Mouse (Mus musculus) neutrophil, adult 5-6 weeks (primary cell): ENCODE data around the gene Klk1b27. TPM values are rescaled to one million over a fixed set of nuclear protein-coding genes. Genes with fewer than 3 reads are reported as not detected.
"Not testable (repeated sequence)": the region's sequence is repeated elsewhere in the genome, so short reads cannot be mapped to it uniquely, and the experiment has no call there.

ENCODE experiments used
- ATAC-seq: fragments of 151-379, 151-347 bp; 2 replicates; pipeline ENCODE4 v1.8.0; 2017; ENCODE audit warnings: mild to moderate bottlenecking, moderate TSS enrichment; ENCODE audit not compliant: insufficient number of reproducible peaks, poor library complexity, low FRiP score, severe bottlenecking; ENCODE audit errors: extremely low read depth
- total RNA-seq: library from RNA; stranded (forward); fragments of 200-1000 nt; gene quantifications from 2 replicates; pipeline ENCODE4 v1.2.3, GENCODE M21; 2017

The Klk1b27 gene
- not detected in 2 replicates for total RNA-seq

GRCm38 (mm10) chr7:44051990-44052389 is at the start of gene Klk1b27:
Gene Klk1b27, plus strand, starts transcription at chr7:44052290.
- not testable (repeated sequence) for ATAC-seq

- ATAC-seq, result no peak
Measured at GRCm38 (mm10) chr7:44004847-44005246, 47.2 kb upstream of the Klk1b27 start.

- ATAC-seq, result not testable (repeated sequence)
Measured at GRCm38 (mm10) chr7:44011868-44012267, 40.2 kb upstream of the Klk1b27 start, which contains the start of gene Klk1b26. Gene Klk1b26, plus strand, starts transcription at chr7:44012168.

GRCm38 (mm10) chr7:44014666-44015065 is 37.4 kb upstream of the Klk1b27 start:
- not testable (repeated sequence) for ATAC-seq

- ATAC-seq, result no peak
Measured at GRCm38 (mm10) chr7:44015071-44015470, 37.0 kb upstream of the Klk1b27 start.

DNA sequence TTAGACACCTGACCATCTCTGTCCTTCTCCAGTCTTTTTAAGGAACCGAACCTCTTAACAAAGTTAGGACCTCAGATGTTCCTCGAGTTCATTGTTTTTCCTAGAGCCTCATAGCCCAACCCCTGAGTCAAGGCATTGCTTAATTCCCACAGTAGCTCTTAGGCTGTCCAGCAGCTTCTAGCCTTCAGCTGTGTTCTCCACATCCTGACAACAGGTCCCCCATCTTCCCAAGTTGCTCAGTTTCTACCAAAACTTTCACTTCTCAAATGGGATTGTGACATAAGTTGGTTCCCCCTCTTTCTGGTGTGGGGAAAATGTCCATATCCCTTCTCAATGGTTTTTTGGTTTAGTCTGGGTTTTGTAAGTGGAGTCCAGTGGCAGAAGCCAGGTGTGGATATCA is 20.0 kb downstream of the Klk1b27 start:
- ATAC-seq, result no peak

GRCm38 (mm10) chr7:44077703-44078102 is 25.6 kb downstream of the Klk1b27 start:
- no peak for ATAC-seq

DNA sequence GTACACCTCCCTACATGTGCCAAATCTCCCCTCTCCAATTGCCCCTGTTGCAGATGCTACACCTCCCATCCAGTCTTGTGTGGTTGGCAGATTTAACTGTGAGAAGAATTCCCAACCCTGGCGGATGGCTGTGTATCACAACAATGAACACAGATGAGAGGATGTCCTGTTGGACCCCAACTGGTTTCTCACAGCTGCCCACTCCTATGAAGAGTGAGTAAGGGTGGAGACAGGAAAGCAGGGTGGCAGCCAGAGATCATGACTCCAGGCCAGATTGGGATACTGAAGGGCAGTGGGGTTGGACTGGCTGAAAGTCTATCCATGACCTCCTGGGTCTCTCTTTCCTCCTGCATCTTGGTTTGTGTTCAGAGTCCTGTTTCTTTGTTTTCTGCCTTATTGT is 44.0 kb downstream of the Klk1b27 start:
- no peak for ATAC-seq

GRCm38 (mm10) chr7:44102028-44102427 is 49.9 kb downstream of the Klk1b27 start, which contains the start of gene Klk1b21:
Gene Klk1b21, plus strand, starts transcription at chr7:44102328.
- not testable (repeated sequence) for ATAC-seq

Other genes with a start within 250 kb of the Klk1b27 start
- gene Klk7, start 241.0 kb upstream of the Klk1b27 start, total RNA-seq, result not detected in 2 replicates
- not detected in 2 replicates for gene Klk6, start 227.8 kb upstream of the Klk1b27 start, total RNA-seq
- gene Klk5, start 210.3 kb upstream of the Klk1b27 start, total RNA-seq, result not detected in 2 replicates
- not detected in 2 replicates for gene Klk4, start 171.1 kb upstream of the Klk1b27 start, total RNA-seq
- gene Klk15, start 118.5 kb upstream of the Klk1b27 start, total RNA-seq, result not detected in 2 replicates
- not detected in 2 replicates for gene Klk1b8, start 101.6 kb upstream of the Klk1b27 start, total RNA-seq
- gene Klk1b1, start 85.5 kb upstream of the Klk1b27 start, total RNA-seq, result not detected in 2 replicates
- gene Klk1b9, start 76.2 kb upstream of the Klk1b27 start, total RNA-seq, result not detected in 2 replicates
- gene Klk1b11, start 56.4 kb upstream of the Klk1b27 start, total RNA-seq, result not detected in 2 replicates
- not detected in 2 replicates for gene Klk1b26, start 40.1 kb upstream of the Klk1b27 start, total RNA-seq
- gene Klk1b21, start 50.0 kb downstream of the Klk1b27 start, total RNA-seq, result not detected in 2 replicates
- not detected in 2 replicates for gene Klk1b22, start 60.4 kb downstream of the Klk1b27 start, total RNA-seq
- gene Klk1b16, start 84.5 kb downstream of the Klk1b27 start, total RNA-seq, result not detected in 2 replicates
- not detected in 2 replicates for gene Klk1b24, start 135.9 kb downstream of the Klk1b27 start, total RNA-seq
- not detected in 2 replicates for gene Klk1b3, start 145.9 kb downstream of the Klk1b27 start, total RNA-seq
- gene Klk1b4, start 155.1 kb downstream of the Klk1b27 start, total RNA-seq, result not detected in 2 replicates
- gene Klk1b5, start 163.7 kb downstream of the Klk1b27 start, total RNA-seq, result not detected in 2 replicates
- not detected in 2 replicates for gene Klk1, start 173.1 kb downstream of the Klk1b27 start, total RNA-seq
- gene Gm36864, start 183.9 kb downstream of the Klk1b27 start, total RNA-seq, result not detected in 2 replicates
- 1.4 TPM in 1 of 2 replicates, not detected in the other for gene 1700028J19Rik, start 194.4 kb downstream of the Klk1b27 start, total RNA-seq
- gene 2410002F23Rik, start 194.4 kb downstream of the Klk1b27 start, total RNA-seq, result 55.9 and 59.7 TPM in 2 replicates
- not detected in 2 replicates for gene Acp4, start 205.1 kb downstream of the Klk1b27 start, total RNA-seq
- gene Gm15517, start 209.2 kb downstream of the Klk1b27 start, total RNA-seq, result not detected in 2 replicates